Mouse (Mus musculus): ENCODE measurements around the gene Cntn6. TPM values are rescaled to one million over a fixed set of nuclear protein-coding genes. Genes with fewer than 3 reads are reported as not detected.

Cntn6 gene
- not detected for total RNA-seq (2022)

DNA sequence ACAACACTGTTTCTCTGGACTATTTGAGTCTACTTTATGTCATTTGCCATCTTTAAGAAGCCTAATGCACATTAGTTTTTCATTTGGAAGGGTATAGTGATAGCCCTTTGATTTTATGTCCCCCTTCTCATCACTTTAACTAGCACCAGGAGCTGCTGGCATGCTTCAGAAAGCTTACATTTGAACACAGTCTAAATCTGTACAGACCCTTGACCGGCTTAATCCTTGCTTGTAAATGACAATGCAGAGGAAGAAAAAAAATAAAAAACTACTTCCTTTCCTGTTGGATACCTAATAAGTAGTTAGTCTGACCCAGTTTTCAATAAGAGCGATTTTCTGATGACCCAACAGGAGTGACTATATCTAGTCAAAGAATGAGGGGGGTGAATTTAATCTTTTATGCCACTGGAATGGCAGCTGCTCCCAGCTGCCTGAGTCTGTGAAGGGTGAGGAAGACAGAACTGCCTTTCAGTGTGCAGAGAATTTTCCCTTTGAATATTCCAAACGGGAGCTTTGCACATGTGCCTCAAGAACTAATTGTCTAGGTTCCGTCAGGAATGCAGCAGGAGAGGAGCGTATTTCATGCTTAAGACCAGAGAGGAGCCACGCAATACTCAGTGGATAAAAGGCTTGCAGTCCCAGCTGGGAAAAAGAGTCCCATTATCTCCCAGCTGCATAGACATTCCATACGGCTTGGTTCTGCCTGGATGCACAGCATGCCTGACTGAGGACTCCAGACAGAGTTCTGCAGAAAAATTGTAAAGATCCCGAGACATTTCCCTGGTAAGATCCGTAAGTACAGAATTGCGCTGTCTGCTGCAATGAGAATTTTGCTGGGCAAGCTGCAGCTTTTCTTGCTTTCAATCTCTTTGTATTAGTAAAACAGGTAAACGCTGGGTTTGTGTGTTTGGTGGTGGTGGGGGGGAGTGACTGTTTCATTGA lies at the start of gene Cntn6:
TSS of gene Cntn6 (plus strand) at position 301 of the 942 bp plus-strand sequence.
- DNase-seq (ENCODE audit: low spot score in 2 of 2): no peak

DNA sequence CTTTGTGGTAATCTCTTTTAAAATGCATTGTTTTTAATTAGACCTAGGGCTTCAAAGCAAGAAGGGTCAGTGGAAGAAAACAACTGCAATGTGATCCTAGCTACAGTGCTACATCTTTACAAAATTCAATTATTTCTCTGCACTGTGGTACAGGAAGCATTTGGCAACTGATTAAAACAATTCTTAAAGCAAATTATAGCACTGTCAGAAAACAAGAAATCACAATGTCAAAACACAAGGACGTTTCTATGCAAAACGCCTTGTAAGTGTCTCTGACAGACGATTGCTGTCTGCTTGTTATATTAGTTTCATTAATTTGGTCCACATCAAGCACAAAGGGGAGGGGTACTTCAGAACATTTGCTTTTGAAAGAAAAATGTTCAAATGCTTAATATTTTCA lies 48.9 kb upstream of the Cntn6 start:
- DNase-seq (ENCODE audit: low spot score in 2 of 2): no peak

DNA sequence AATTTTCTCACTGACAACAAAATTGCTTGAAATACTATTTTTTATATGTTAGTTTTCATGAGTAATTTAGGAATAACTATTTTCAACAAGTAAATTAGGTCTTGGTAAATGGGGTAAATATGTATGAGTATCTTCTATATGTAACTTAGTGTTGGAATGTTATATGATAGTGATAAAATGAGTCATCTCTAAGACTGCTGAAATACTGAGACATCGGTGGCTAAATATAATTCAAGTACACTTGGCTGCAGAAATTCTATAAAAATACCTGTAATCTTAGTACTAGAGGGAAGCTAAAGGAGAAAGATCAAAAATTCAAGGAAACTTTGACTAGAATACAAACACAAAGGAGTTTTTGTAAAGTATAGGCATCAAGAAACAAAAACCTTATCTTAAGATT lies 21.9 kb upstream of the Cntn6 start:
- no peak for DNase-seq (ENCODE audit: low spot score in 2 of 2)

DNA sequence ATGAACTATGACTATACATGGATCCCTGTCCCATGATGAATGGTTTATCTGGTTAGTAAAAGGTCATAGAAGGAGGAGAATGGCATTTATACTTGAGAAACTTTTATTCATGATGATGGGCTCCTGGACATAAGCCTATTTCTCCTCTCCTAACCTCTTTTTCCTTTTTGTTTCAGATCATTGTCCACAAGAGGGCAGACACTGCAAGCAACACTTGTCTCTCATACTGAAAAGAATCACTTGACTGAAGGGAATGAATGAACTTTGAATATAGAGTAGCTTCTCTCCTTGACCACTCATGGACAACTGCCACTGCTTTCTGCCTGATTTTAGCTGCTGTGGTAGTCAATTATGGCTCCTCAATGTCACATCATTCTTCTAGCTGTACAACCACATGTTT lies 13.3 kb upstream of the Cntn6 start:
- DNase-seq (ENCODE audit: low spot score in 2 of 2): no peak

DNA sequence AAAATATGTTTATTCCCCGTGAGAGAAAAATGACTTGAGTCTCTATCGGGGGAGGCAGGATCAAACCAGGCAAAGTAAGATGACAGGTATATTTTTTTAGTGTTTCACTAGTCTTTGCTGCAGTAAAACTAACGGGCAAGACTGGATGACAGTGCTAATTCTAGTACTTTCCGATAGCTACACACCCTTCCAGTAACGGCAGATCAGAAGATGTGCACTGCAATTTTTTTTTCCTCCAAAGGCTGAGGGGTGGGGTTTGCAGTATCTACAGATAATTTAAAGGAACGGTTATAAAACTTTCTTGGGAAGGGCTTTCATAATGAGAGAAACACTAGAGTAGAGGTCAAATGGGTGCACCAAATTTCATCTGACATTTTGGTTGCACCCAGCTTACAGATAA lies 869 bp downstream of the Cntn6 start:
- DNase-seq (ENCODE audit: low spot score in 2 of 2): no peak

DNA sequence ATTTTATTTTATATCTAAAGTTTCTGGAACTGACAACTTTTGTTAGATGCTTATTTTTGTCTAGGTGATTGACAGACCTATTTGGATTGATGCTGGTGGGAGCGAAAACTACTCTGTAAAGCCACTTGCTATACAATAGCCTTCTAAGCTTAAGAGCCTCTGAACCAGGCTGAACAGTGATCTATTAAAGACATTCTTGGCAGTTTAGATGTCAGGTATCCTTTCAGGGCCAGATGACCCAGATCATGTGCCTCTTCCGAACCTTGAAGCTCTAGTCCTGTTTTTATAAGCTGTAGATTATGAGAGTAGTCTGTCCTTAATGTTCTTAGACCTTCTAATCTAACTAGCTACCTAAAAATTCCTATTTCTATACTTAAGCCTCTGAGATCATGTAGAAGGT lies 3.2 kb downstream of the Cntn6 start:
- no peak for DNase-seq (ENCODE audit: low spot score in 2 of 2)

DNA sequence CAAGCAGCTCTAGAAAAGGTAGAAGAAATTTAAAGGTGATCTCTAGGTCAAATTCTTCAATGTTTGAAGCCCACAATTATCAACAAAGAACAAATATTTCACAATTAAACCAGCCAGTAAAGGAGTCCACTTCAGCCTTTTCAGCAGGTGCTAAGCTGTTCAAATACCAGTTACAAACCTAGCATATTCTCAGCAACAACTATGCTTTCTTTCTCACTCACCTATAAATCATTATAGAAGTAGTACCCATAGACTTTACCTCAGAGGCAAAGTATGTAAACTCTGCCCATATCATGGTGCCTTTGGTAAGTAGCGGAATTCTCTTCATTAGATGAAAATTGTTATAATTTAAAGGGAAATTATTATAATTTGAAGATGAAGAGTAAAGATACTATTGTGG lies 71.4 kb downstream of the Cntn6 start:
- DNase-seq (ENCODE audit: low spot score in 2 of 2): no peak

DNA sequence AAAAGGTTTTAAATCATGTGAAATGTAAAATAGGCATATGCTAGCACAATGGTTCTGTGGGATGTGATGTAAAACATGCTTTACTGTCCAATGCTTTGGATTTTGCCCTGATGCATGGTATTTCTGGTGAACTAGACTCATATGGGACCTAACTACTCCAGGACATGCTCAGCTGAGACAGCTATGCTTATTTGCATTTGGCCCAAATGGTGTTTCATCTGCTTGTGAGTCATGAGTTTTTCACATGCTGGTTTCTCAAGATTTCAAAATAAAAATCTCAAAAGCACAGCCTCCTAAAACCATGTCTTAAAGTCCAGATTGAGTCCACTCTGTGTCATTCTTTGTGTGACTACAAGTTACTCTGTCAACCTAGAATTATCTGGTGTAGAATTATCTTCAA lies 77.0 kb downstream of the Cntn6 start:
- no peak for DNase-seq (ENCODE audit: low spot score in 2 of 2)

DNA sequence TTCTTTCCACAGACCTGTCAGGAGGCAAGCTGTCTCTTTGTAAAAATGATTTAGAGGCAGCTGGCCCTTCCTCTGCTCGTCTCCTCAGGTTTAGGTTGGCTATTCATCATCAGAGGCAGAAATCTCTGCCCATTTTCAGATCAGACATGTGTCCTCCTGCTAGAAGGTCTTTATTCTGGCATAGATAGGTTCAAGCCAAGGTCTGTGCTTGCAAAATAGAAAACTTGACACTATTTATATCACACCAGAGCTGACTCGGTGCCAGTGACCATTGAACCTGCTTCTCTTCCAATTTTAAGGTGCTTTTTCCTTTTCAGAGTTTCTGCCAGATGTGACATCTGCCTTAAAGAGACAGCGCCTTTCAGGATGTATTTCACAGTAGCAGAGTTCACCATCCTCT lies 95.4 kb downstream of the Cntn6 start:
- no peak for DNase-seq (ENCODE audit: low spot score in 2 of 2)

DNA sequence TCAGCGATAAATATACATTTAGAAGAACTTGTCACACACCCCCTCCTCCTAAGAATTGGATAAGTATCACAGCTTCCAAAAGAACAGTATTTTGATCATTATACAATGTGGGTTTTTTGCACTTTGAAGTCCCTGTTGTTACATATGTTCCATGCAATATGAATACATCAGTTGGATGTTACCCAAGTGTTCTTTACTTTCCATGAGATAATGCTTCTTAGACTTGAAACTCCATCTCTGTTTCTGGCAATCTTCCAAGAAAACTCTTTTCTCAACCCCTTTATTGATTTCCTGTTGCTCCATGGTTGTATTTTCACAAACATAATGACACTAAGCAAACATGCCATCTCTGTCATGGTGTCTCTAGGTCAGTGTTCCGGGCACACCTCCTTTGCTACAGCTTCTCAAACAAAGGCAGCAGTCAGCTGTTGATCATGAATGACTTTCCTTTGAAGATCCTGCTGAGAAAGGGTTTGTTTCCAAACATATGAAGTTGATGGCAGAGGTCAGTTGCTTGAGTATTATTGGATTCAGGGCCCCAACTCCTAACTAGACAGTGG lies 108.3 kb downstream of the Cntn6 start:
- no peak for DNase-seq (ENCODE audit: low spot score in 2 of 2)

DNA sequence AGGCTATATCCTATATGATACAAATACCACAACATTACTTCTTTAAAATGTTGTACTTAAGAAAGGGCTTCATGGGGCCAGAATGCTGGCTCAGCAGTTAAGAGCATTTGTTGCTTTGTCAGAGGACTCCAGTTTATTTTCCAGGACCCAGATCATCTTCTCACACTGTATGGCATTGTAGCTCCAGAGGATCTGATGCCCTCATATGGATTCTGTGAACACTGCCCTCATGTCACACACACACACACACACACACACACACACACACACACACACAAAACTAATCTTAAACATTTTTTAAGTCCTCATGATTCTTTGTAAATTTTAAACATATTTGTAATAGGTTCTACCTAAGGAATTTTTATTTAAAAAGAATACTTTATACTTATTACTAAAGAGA lies 110.3 kb downstream of the Cntn6 start:
- DNase-seq (ENCODE audit: low spot score in 2 of 2): no peak

DNA sequence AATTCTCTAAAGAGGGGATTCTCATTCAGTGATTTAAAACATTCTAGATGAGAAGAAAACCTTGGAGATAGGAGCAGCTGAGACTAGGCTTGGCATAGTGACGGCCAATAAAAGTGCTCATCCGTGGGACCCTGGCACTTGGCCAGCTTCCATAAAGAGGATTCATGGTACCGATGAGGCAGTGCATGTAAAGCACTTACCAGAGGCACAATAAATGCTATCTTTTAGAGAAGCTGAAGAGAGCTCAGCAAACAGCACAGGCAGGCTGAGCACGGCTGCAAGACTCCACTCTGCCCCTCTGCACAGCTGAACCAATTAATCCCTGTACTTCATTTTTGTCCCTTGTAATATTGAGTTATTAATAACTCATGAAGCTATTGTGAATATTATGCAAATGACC lies 110.8 kb downstream of the Cntn6 start:
- no peak for DNase-seq (ENCODE audit: low spot score in 2 of 2)

DNA sequence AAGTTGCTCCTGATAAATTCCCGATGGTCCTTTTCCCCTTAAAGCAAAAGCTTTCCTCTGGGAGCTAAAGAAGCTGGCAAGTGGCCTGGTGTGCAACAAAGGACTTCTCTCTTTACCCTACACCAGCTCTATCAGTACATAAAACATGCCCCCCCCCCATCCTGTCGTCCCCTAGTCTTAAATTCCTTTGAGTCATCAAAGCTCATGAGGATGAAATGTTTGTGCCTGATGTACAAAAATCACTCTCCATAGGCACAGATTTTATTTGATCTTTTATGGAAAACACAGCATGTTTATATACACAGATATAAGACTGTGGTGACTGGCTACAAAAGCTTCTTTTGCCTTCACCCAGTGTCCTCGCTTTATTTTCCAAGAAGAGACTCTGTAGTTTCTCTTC lies 112.6 kb downstream of the Cntn6 start:
- no peak for DNase-seq (ENCODE audit: low spot score in 2 of 2)

DNA sequence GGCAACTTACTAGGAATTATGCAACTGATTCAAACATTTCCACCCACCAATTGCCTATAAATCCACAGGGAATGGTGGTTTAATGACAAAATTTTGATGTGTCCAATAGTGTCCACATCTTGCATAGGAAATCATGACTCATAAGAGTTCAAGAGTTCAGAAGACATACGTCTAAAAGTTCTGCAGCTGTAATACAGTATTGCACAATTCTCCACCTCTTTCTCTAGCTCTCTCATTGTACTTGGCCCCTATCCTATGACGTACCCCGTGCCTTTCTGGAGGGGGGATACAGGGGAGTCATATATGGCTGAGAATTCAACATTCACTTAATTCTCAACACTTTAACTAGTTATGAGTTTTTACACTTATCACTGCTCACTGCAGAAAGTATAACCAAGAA lies 160.9 kb downstream of the Cntn6 start:
- no peak for DNase-seq (ENCODE audit: low spot score in 2 of 2)

DNA sequence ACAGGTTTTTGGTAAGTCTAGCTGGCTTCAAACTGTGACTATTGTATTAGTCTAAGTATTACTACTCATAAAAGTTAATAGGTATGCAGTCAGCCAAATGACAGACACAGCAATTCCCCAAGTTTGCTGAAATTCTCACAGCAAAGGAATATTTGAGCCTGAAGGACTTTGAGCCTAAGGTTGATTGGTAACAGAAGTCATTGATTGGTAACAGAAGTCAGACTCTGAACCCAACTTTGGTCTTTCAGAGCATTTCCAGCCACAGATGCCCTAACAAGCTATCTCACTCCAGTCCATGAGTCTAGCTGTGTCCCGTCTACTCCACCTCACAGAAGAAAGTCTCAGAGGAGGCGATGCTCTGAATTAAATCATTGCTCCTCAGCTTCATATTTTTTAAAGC lies 176.1 kb downstream of the Cntn6 start:
- no peak for DNase-seq (ENCODE audit: low spot score in 2 of 2)

DNA sequence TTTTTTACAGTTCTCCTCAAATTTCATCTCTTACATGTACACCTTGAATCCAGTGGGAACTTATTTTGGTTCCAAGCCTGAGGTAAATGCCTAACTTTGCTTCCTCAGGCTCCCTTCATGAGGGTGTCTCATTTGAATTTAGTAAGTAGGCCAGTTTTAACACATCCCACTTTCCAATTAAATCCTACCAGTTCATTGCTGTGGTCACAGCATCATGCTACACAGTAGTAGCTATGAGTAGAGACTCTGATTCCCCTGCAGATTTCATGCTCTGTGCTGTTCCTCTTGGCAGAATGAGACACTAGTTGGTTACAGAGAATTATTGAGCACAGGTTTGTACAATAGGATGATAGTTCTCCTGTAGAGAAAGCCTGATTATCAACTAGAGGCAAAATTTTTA lies 181.7 kb downstream of the Cntn6 start:
- DNase-seq (ENCODE audit: low spot score in 2 of 2): no peak

DNA sequence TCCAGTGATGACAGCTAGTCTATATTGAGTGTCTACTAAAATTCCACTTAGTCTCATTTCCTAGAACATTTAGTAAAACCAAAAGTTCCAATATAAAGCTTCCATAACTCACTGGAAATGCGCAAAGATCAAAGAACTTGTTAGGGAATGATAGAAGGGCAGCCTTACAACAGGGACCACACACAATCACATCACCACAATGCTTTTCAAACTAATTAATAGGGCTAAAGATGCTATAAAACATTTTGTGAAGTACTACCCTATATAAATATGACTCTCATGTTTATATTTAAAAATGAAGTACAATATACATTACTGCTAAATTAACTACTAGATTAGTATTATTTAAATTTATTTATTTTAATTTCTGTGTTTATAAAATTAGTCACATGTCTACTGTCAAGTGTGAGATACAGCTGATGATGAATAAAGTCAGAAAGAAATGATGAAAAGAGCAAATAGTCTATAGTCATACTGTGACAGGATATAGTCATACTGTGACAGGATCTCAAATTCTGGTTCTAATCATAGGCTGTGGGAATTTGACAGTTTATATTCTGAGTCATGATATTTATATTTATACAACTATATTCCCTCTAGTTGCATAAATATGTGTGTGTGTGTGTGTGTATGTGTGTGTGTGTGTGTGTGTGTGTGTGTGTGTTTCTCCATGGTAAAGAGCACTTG lies 187.4 kb downstream of the Cntn6 start:
- no peak for DNase-seq (ENCODE audit: low spot score in 2 of 2)

DNA sequence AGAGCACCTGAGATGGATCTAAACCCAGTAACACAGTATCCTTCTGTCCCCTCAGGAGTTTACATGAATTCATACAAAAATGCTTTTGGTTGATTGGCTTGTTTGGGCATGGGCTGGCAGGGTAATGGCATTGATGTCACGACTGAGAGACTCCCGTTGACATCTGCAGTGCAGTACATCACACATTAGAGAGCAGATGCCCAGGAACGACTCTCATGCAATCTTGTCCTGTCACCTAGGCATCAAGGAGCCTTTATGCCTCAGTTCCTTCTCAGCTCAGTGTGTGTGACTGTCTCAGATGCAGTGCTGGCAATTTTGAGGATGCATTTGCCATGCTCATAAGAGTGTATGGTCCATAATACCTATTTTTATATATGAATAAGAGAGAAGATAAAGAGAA lies 195.4 kb downstream of the Cntn6 start:
- DNase-seq (ENCODE audit: low spot score in 2 of 2): no peak

DNA sequence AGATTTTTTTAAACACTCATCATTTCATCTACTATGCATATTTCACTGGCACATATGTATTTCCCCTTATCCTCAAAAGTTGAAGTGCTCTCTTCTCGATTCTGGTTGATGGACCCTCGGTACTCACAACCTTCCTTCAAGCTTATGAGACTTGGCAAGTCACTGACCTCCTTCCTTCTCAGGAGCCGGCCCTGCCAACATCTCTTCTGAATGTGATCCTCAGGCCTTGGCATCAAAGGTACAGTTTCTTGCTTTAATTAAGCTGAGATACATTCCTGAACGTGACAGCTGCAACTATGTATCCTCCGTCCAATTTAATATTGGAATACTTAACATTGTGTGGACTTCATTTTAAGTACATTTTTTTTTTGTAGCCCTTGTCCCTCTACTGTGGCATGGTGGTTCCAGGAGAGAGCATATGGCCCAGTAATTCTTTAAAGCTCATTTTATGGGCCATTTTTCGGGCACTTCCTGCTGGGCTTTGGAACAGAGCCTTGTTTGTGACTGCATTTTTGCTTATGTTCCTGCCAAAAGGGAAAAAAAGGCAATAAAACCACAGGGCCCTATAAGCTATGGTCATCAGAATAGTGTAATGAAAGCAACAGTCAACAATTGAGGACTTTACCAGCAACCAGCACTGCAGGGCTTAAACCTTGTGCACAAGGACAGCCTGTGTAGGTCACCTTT lies 196.0 kb downstream of the Cntn6 start:
- DNase-seq (ENCODE audit: low spot score in 2 of 2): no peak

DNA sequence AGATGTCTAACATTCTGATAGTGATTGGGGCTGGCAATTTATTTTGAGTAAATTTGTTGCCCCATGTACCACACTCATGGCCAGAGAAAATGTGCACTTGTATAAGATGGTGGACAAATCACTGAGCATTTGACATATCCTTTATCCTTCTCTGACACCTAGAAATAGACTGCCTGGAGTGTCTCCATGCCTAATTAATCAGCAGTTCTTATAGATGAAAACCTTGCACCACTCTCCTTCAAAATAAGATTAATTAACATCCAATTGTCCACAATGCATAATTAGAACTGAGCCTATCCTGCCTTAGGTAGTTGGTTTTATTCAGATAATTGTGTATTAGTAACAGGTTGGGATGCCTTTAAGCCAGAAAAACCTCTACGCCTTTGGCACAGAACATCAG lies 236.0 kb downstream of the Cntn6 start:
- DNase-seq (ENCODE audit: low spot score in 2 of 2): no peak

DNA sequence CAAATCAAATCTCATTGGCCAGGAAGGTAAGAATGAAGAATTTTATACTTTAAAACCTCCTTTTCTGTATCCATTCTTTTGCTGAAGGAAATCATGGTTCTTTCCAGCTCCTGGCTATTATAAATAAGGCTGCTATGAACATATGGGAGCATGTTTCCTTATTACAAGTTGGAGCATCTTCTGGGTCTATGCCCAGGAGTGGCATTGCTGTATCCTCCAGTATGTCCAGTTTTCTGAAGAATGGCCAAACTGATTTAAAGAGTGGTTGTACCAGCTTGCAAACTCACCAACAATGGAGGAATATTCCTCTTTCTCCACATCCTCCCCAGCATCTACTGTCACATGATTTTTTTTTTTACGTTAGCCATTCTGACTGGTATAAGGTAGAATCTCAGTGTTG lies 241.7 kb downstream of the Cntn6 start:
- DNase-seq (ENCODE audit: low spot score in 2 of 2): no peak

DNA sequence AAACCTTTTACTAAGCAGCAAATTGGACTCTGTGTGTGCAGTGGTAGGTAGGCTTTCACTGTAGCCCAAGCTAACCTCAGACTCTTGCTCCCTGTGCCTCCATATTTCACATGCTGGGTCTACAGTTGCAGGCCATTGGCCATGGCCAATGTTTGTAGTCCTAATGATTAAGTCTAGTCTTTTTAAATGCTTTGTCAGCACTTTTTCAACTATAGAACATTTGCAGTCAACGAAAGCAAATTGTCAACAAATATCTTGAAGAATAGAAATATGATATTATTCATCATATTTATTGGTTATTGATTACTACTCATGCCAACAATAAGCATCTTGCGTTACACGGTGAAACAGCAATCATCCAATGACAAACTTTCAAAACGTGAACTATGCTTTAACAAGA lies 246.4 kb downstream of the Cntn6 start:
- no peak for DNase-seq (ENCODE audit: low spot score in 2 of 2)

Data from gastrocnemius, adult 8-10 months (tissue).